In genomic region chr16:55948963-55949362, GRCm38 (mm10) we compare ENCODE assay signal across 9 mouse cellular contexts. TPM values are rescaled to one million over a fixed set of nuclear protein-coding genes. Genes with fewer than 3 reads are reported as not detected.
DNase-seq lines count a peak whose midpoint lies in the region; ATAC-seq and TF ChIP-seq lines count a peak whose summit lies in the region.
"Had no signal": no experiment of that assay in that cellular context is flagged by ENCODE, and none has a peak within 500 bp of the region (broad histone marks: within the 10 kb centered on the region; RNA-seq: fewer than 3 reads in every experiment).

No protein-coding gene starts in this region.

- H3K4me2 ChIP-seq in liver, embryonic 13.5 days = 0 out of 2 replicates have a peak overlapping the region, but pooled peaks have one; percentile 4
- no peak overlapping the region for H3K4me2 ChIP-seq in intestine, embryonic 15.5 days (replicated peaks)

- no peaks in the 10 kb centered on the region for H3K36me3 ChIP-seq in G1E (replicated peaks)
- no peaks in the 10 kb centered on the region for H3K36me3 ChIP-seq in liver, embryonic 13.5 days
- no peaks in the 10 kb centered on the region for H3K36me3 ChIP-seq in intestine, embryonic 15.5 days

- H3K27ac ChIP-seq in liver, embryonic 13.5 days = no peak overlapping the region
- H3K27ac ChIP-seq in intestine, embryonic 15.5 days = no peak overlapping the region

- H3K4me3 ChIP-seq in G1E (ENCODE audit: low read depth, low read length) = no peak overlapping the region; the same call in 1 of the 2 replicates
- no peak overlapping the region for H3K4me3 ChIP-seq in liver, embryonic 13.5 days (replicated peaks)
- H3K4me3 ChIP-seq in intestine, embryonic 15.5 days (replicated peaks) = no peak overlapping the region

- DNase-seq in 416B (ENCODE audit: low read depth) (peak; percentile 97), G1E (ENCODE audit: low spot score) (peak; percentile 36), MN1 (ENCODE audit: low spot score) (no peak)
- DNase-seq in liver, embryonic 13.5 days = no peak
- no peak for DNase-seq in left cerebral cortex, adult 18-20 months (ENCODE audit: low spot score in 2 of 2)
- no peak for DNase-seq in frontal cortex, postnatal 25 days (ENCODE audit: low spot score in 2 of 2)
- DNase-seq: retina, postnatal 1 day had no signal

- H3K4me1 ChIP-seq in G1E (ENCODE audit: insufficient read depth, low read depth, low read length) = peaks cover 25% of the 10 kb centered on the region
- peaks cover 7% of the 10 kb centered on the region for H3K4me1 ChIP-seq in liver, embryonic 13.5 days (replicated peaks)
- H3K4me1 ChIP-seq in intestine, embryonic 15.5 days (replicated peaks) = no peaks in the 10 kb centered on the region

- no peaks in the 10 kb centered on the region for H3K9me3 ChIP-seq in G1E (replicated peaks)
- no peaks in the 10 kb centered on the region for H3K9me3 ChIP-seq in liver, embryonic 13.5 days (replicated peaks)
- no peaks in the 10 kb centered on the region for H3K9me3 ChIP-seq in intestine, embryonic 15.5 days

- H3K9ac ChIP-seq in liver, embryonic 13.5 days = no peak overlapping the region
- no peak overlapping the region for H3K9ac ChIP-seq in intestine, embryonic 15.5 days

- H3K27me3 ChIP-seq in G1E (ENCODE audit: insufficient read depth, low read length) = no peaks in the 10 kb centered on the region; the same call in 1 of the 2 replicates
- no peaks in the 10 kb centered on the region for H3K27me3 ChIP-seq in liver, embryonic 13.5 days
- H3K27me3 ChIP-seq in intestine, embryonic 15.5 days (replicated peaks) = no peaks in the 10 kb centered on the region

- WGBS in liver, embryonic 13.5 days (ENCODE audit: insufficient replicate concordance) = 12% methylated on average over 7 of the region's 7 CpGs
- WGBS in intestine, embryonic 15.5 days = 39% methylated on average over 7 of the region's 7 CpGs

- ATAC-seq in G1E (ENCODE audit: extremely low read depth, insufficient number of reproducible peaks, low FRiP score, poor library complexity, severe bottlenecking) = peak; percentile 73
- ATAC-seq in liver, embryonic 13.5 days (ENCODE audit: low read depth) = no peak
- peak; percentile 88 for ATAC-seq in neutrophil, adult 5-6 weeks (ENCODE audit: extremely low read depth, insufficient number of reproducible peaks, low FRiP score, poor library complexity, severe bottlenecking)
- ATAC-seq in intestine, embryonic 15.5 days = no peak

- no peak for TF ChIP-seq CTCF in G1E (IDR thresholded peaks at IDR 0.05; ENCODE audit: low read depth, low read length)

RNA-seq across cellular contexts. Expression of gene Cep97, which starts 14.3 kb away (rescaled TPM):
- total RNA-seq in G1E (2014; fragmentation: Nextera tagmentation) (17.4 and 17.6 TPM in 2 replicates), G1E (2017) (17.3 and 24.6 TPM in 2 replicates)
- 5.8 and 11.4 TPM in 2 replicates for polyA plus RNA-seq in G1E (2012)
- 5.7 and 6.5 TPM in 2 replicates for polyA plus RNA-seq in liver, embryonic 13.5 days (2015; fragmentation: Nextera tagmentation; extraction: Ambion mirVana)
- 20.9 and 23.3 TPM in 2 replicates for total RNA-seq in neutrophil, adult 5-6 weeks (2017)
- 5.9 and 6.7 TPM in 2 replicates for polyA plus RNA-seq in intestine, embryonic 15.5 days (2015; fragmentation: Nextera tagmentation; extraction: Ambion mirVana)
- total RNA-seq in left cerebral cortex, adult 18-20 months (2021) = 10 to 100 TPM; 13.4 TPM

RNA-seq across cellular contexts. Expression of gene Rpl24, which starts 17.1 kb away (rescaled TPM):
- 410 and 496 TPM in 2 replicates for total RNA-seq in G1E (2014; fragmentation: Nextera tagmentation)
- total RNA-seq in G1E (2017) = 1,331 and 1,386 TPM in 2 replicates
- polyA plus RNA-seq in G1E (2012) = 62.5 and 148 TPM in 2 replicates
- polyA plus RNA-seq in liver, embryonic 13.5 days (2015; fragmentation: Nextera tagmentation; extraction: Ambion mirVana) = 547 and 605 TPM in 2 replicates
- 417 and 420 TPM in 2 replicates for total RNA-seq in neutrophil, adult 5-6 weeks (2017)
- 692 and 790 TPM in 2 replicates for polyA plus RNA-seq in intestine, embryonic 15.5 days (2015; fragmentation: Nextera tagmentation; extraction: Ambion mirVana)
- 100 to 1,000 TPM; 406 to 439 TPM for total RNA-seq in left cerebral cortex, adult 18-20 months (2021)

RNA-seq across cellular contexts. Expression of gene Zbtb11, which starts 24.7 kb away (rescaled TPM):
- 37.0 and 37.6 TPM in 2 replicates for total RNA-seq in G1E (2014; fragmentation: Nextera tagmentation)
- 35.1 and 42.3 TPM in 2 replicates for total RNA-seq in G1E (2017)
- polyA plus RNA-seq in G1E (2012) = 6.8 TPM in 2 replicates
- 10.9 and 13.1 TPM in 2 replicates for polyA plus RNA-seq in liver, embryonic 13.5 days (2015; fragmentation: Nextera tagmentation; extraction: Ambion mirVana)
- 49.6 and 49.8 TPM in 2 replicates for total RNA-seq in neutrophil, adult 5-6 weeks (2017)
- 14.2 and 15.3 TPM in 2 replicates for polyA plus RNA-seq in intestine, embryonic 15.5 days (2015; fragmentation: Nextera tagmentation; extraction: Ambion mirVana)
- 10 to 100 TPM; 54.9 to 57.5 TPM for total RNA-seq in left cerebral cortex, adult 18-20 months (2021)

RNA-seq across cellular contexts. Expression of gene Nxpe3, which starts 53.9 kb away (rescaled TPM):
- total RNA-seq in G1E (2014; fragmentation: Nextera tagmentation) (25.2 and 29.2 TPM in 2 replicates), G1E (2017) (9.9 and 13.3 TPM in 2 replicates)
- polyA plus RNA-seq in G1E (2012) = 0.79 and 1.3 TPM in 2 replicates
- 0.51 and 0.54 TPM in 2 replicates for polyA plus RNA-seq in liver, embryonic 13.5 days (2015; fragmentation: Nextera tagmentation; extraction: Ambion mirVana)
- 16.8 and 16.9 TPM in 2 replicates for total RNA-seq in neutrophil, adult 5-6 weeks (2017)
- 1.3 and 1.5 TPM in 2 replicates for polyA plus RNA-seq in intestine, embryonic 15.5 days (2015; fragmentation: Nextera tagmentation; extraction: Ambion mirVana)
- total RNA-seq in left cerebral cortex, adult 18-20 months (2021) = 10 to 100 TPM in 1 of 2 experiments, 1 to 10 TPM in 1; 9.7 to 11.5 TPM

Comparison
In these comparisons a context has a peak if more than half of its experiments do, and no peak if none do; other contexts are left out.
1. DNase-seq: peak in 416B (single experiment) and G1E (single experiment); none in liver, embryonic 13.5 days (single experiment), MN1 (single experiment), left cerebral cortex, adult 18-20 months (0 of 2) and frontal cortex, postnatal 25 days (0 of 2).
2. ATAC-seq: peak in G1E (single experiment) and neutrophil, adult 5-6 weeks (single experiment); none in liver, embryonic 13.5 days (single experiment) and intestine, embryonic 15.5 days (single experiment).